Mouse (Mus musculus): ENCODE data around the gene Cmya5.
"Not testable (repeated sequence)": the region's sequence is repeated elsewhere in the genome, so short reads cannot be mapped to it uniquely, and the experiment has no call there.

Cmya5 gene

DNA sequence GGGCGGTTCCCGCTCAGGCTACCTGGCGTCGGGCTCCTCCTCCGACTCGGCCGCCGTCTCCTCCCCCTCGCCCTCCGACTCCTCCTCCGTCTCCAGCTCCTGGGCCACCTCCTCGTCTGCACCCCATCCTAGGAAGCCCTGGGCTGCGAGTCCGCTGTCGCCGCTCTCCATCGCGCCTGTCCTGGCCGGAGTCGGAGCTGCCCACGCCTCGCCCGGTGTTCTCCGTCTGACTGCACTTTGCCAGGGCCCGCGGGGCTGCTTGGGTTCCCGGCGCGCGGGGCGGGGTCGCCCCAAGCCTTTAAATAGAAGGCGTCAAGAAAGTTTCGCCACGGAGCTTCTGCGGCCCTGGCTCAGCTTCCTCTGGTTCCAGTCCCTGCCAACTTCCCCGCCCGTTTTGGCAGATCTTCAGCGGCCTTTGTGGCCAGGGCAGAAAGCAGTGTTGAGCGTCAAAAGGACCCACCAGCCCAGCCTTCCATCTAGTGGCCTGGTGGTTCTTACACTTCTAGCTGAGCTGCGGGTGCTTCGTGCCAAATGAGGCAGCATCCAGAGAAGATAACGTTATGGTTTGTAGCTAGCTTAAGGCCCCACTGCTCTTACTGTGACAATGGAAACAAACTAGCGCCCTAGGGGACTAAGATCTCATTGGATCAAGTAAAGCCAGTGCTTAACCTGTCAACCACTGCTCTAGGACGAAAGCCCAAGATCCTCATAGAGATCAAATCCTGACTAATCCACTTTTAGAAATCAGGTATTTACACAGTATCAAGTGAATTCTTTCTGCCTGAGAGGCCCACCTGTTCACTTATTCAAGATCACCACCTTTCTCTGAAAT lies at the start of gene Cmya5:
TSS of gene Cmya5 (minus strand) at position 389 of the 832 bp plus-strand sequence.
- DNase-seq (ENCODE audit: low spot score) = peak; percentile 31

DNA sequence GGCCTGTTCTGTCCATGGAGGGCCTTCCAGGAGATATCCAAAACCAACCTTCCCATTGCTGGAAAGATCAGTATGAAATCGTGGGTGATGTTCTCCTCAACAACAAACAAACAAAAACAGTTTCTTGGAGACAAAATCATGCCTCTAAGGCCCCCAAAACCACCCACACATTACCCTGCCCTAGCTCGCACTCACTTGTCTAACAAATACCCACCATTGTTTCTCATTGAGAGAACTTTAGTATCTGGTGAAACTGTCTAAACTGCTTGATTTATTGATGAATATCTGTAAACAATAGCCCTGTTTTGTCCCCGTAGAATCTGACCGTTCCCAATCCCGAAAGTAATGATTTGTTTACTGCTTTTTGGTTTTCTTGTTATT lies 48.1 kb upstream of the Cmya5 start:
- no peak for DNase-seq (ENCODE audit: low spot score)

DNA sequence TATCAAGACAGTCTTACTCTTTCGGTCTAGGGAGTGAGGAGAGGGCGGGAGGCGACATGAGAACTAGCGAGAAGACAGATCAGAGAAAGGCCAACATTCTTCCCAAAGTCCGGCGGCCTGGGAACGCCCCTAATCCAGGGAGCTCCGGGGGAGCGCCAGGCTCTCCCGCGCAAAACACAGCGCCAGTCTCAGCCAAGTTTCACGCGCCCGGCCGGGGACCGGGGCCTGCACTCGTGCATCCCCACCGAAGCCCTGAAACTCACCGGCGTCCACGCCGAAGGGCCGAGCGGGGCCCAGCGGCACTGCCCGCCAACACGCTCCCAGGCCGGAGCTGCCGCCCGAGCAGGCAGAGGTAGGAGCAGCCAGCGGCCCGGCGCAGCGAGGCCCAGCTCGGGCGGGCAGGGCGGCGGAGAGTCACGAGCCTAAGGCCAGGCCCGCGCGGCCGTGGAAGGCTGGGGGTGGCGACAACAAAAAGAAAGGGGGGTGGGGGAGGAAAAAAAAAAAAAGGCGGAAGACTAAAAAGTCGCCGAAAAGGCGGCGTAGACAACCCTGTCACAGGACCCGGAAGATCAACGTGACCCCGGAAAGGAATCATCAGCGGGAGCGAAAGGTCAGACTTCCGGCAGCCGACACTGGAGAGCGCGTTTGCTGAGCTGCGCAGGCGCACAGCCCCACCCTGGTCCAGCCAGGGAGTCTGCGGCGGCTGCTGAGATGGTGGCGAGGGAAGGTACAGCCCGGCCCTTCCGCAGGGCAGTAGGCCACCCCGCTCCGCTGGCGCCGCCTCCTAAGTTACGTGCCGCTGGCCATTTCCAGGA lies 47.5 kb upstream of the Cmya5 start, which contains the start of gene Tent2:
TSS of gene Tent2 (minus strand) at position 555 of the 815 bp plus-strand sequence.
- DNase-seq (ENCODE audit: low spot score) = peak; percentile 93

DNA sequence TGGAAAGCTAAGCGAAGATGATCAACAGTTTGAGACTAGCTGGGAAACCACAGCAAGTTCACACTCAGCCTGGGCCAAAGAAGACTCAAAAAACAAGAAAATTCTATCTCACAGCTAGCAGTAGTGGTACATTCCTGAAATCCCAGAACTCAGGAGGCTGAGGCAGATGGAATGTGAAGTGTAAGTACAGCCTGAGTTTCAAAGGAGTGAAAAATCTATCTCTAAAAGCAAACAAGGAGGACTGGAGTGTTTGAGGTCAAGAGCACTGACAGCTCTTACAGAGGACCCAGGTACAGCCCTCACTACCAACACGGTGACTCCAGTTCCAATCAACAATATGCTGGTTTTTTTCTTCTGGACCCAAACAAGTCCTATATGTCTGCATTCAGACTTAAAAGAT lies 44.9 kb upstream of the Cmya5 start:
- DNase-seq (ENCODE audit: low spot score) = no peak

DNA sequence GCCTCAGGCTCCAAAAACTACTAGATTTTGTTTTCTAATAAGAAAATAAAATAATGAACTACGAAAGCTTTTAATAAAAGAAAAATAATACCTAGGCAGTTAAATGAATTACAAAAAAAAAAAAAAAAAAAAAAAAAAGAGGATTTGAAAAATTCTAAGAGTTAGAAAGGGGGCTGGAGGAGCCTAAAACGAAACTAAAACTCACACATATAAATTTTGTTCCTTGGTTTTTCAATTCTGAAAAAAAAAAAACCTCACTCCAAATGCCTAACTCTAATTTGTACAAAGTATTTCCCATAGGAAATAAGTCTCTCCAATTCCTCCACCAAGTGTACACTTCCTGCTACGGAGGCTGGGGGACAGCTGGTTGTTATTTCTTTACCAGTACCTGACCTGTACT lies 44.2 kb upstream of the Cmya5 start:
- DNase-seq (ENCODE audit: low spot score) = no peak

DNA sequence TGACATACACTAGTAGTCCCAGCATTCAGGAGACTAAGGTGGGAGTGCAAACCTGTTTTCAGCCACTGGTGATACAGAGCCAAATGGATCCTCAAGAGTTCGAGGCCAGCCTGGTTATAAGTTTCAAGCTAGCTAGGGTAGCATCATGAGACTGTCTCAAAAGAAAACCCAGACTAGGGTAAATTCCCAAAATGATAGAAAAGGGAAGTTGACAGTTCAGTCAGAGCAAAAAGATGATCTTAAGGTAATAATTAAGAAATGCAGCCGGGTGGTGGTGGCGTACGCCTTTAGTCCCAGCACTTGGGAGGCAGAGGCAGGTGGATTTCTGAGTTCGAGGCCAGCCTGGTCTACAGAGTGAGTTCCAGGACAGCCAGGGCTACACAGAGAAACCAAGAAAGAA lies 43.3 kb upstream of the Cmya5 start:
- DNase-seq (ENCODE audit: low spot score) = not testable (repeated sequence)

DNA sequence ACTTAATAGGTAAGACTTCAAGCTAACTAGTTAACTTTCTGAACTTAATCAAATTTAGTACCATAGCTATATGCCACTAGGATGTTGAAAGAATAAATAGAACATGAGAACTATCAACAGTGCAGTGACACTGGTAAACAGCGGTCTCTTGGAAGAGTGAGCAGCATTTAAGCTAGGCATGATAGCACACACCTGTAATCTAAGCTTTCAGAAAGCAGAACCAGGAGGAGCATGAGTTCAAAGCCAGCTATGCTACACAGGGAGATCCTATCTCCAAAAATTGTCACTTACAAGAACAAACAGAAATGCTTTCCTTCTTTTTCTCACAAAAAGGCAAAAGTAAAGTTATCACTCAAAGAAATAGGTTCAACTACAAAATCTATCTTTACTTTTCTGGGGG lies 35.8 kb upstream of the Cmya5 start:
- no peak for DNase-seq (ENCODE audit: low spot score)

DNA sequence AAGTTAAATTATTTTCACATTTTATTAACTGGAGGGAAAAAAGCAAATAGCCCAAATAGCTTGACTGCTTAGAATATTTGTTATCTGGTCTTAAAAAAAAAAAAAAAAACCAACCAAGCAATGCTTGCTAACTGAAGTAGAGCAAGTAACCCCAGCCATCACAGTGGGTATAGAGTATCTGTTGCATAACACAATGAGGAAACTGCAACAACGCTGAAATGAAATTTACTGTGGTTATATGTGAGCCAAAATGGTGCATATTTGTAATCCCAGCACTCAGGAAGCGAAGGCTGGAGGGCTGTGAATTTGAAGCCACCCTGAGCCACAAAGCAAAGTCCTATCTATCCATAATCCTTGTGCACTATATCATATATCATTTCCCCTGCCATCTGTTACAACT lies 35.0 kb upstream of the Cmya5 start:
- no peak for DNase-seq (ENCODE audit: low spot score)

DNA sequence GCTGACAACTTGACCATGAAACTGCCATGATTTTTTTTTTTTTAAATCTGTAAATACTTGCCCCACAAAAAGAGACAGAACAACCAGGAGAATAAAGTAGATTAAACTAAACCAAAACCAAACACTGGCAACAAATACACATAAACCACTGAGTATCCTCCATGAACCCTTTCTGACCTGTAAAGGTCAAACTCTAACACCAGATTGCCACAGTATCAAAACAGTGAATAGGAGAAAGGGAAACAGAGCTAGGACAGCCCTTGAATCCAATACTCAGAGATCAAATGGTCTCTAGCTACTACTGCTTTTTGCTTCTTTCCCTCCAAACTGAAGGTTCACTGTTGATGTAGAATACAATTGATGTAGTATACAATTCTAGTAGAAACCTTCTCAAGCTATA lies 33.0 kb upstream of the Cmya5 start:
- no peak for DNase-seq (ENCODE audit: low spot score)

DNA sequence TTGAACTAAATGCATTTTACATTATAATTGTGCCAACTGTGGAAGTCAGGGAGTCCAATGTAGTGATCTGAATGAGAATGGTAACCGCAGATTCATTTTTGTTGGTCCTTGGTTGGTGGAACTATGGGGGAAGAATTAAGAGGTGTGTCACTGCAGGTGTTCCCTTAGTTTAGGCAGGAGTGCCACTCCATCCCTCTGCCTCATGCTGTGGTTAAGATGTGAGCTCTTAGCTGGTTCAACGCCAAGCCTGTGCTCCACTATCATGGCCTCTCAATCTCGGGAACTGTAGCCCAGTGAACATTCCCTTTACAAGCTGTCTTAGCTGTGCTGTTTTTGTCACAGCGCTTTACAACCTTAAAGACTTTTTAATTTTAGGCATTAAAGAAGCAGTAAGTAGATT lies 18.8 kb upstream of the Cmya5 start:
- DNase-seq (ENCODE audit: low spot score) = no peak

DNA sequence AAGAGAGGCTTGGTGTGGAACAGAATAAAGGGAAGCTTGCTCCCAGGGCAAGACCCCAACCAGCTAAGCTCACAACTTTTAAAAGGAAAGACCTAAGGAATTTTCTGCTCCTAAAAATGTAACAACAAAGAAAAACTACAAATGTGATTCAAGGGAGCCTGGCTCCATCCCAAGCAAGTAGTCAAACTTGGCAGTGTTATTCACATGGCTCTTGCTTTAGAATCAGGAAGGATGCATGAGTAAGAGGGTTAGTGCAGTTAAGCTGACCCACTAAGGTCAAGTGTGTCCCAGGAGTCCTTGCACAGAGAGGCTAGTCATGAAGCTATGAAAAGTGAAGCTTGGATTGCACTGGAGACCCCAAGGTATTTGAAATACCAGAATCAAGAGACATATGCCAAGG lies 17.9 kb upstream of the Cmya5 start:
- DNase-seq (ENCODE audit: low spot score) = no peak

DNA sequence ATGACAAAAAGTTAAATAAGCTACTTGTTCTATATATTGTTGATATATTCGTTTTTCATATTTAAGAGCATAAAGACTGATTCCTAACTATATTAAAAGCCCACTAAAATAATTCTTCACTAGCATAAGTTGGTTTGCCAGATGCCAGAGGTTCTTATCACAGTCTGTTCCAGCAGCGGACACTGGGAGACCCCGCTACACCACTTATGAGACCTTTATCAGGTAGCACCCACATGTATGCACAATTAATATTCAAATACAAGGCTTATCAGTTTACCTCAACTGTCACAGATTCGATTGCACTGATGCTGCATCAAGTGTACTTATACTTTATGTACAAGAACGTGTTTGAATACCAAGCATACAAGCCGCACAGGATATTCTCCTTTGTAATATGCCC lies 13.7 kb upstream of the Cmya5 start:
- DNase-seq (ENCODE audit: low spot score) = no peak

DNA sequence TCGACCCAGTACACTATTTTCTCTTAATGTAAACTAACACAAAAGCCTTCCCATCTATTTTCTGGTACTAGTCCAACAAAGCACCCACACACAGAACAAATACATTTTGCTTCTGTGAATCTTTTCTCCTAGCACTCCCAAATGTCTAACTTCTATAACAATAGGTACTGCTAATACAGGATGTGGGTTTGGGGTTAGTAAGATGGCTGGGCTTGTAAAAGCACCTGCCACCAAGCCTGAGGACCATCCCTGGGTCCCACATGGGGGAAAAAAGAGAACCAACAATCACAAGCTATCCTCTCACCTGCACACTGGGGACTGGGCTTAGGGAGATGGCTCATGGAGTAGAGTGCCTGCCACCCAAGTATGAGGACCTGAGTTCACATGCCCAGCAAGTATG lies 8.8 kb upstream of the Cmya5 start:
- no peak for DNase-seq (ENCODE audit: low spot score)

DNA sequence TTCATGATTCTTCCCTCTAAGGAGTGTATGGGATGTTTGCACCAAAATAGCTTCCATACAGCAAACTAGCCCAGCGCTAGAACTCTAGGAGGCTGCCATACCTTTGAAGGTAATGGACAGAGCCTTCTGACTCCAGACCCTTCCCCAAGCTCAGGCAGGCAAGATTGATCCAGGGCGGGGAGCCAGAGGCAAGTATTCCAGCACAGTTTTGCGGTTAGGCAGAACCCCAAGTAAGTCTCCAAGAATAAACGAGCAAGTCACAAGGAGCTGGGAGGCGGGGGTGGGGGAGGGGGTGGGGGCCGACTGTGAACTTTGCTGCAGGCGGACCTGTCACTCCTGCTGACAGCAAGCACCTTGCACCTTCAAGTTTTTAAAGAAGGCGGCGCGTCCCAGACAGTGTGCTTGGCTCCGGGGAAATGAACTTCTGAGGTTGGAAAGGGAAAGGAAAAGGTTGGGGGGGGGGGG lies 673 bp downstream of the Cmya5 start:
- no peak for DNase-seq (ENCODE audit: low spot score)

DNA sequence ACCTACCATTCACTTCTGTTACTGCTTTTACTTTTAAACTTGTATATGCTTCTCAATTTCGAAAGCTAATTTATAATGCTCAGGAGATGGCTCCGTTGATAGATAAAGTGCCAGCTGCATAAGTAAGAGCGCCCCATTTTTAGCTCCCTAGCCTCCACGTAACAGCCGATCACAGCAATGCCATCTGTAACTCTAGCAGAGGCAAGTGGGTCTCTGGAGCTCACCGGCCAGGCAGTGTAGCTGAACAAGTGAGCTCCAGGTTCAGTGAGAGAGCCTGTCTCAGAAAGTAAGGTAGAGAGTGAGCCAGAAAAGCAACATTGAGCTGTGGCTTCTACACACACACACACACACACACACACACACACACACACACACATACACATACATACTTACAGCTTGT lies 3.3 kb downstream of the Cmya5 start:
- no peak for DNase-seq (ENCODE audit: low spot score)

DNA sequence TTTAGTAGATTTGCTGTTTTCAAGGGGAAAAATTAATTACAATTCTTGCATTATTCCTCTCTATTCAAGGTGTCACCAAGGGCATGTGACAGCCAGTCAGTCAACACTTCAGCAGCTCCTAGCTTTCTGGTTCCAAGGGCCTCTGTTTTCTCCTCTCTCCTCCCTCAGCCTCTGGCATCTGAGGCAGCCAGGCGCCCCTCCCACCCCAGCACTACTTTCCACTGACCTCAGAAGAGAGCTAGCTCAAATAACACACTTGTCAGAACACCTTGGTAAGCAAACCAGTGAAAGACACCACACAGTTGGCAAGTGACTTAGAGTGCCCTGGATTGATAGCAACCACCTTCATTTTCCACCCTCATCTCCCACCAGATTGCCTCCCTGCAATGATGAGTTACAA lies 6.5 kb downstream of the Cmya5 start:
- DNase-seq (ENCODE audit: low spot score) = no peak

DNA sequence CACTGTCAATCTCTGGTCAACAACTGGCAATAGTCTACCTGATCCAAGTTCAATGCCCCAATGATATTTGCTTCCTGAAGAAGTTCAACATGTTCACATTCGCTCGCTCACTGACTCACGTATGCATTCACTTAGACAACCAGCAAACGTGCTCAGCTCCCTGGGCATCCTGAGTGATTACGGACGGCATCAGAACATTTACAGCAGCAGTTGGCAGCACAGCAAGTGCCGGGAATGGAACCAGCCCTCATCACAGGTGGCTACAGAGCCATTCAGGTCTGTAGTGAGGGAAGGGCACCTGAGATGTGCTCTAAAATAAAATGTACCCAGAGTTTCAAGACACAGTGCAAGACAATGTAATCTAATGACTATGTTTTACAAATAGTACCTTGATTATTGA lies 7.4 kb downstream of the Cmya5 start:
- no peak for DNase-seq (ENCODE audit: low spot score)

DNA sequence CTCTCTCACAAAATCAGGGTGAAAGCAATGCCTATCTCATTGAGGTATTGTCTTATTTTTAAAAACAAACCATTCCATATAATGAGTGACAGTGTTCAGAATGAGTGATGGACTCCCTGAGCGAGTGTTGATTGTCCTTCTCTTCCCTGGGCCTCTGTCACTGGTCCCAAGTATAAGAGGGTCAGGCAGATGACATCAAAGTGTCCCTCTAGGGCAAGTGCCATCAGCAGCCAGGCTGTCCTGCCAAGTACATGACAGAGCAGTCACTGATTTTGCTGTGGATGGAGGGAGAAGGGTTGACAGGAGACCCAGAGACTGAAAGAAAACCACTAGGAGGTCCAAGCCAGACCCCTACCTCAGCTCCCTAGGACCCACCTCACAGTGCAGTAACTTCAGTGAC lies 8.3 kb downstream of the Cmya5 start:
- no peak for DNase-seq (ENCODE audit: low spot score)

DNA sequence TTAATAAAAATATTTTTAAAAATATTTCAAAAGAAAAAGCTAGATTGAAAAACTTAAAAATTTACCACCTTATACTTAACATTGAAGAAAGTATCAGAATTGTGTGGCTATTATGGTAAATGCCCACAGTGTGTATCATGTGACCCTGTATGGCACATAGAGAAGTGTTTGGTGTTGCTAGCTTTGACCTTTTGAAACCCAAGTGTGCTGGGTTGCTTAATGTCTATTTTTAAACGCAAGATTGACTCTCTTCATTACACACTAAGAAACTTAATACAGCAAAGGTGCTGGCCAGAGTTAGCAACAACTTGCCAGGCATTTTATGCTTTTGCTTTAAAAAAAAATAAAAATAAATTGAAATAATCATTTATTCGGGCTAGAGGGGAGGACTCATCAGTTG lies 9.0 kb downstream of the Cmya5 start:
- DNase-seq (ENCODE audit: low spot score) = no peak

DNA sequence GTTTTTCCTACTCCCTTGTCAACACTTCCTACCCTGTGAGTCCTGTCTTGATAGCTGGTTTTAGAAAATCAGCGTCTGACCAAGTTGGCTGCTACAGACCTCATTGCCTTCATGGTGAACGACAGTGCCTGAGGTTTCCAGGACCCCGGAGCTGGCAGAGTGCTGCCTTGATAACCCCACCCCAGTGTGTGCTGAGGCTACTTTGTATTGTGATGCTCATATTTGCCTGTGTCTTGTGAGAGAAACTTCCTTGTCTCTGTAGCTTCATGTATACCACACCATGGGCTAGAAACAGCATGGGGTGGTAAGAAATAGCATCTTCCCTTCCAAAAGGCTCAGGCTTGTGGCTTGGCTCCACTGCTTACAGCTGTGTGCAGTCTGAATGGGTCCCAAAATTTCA lies 13.8 kb downstream of the Cmya5 start:
- no peak for DNase-seq (ENCODE audit: low spot score)

DNA sequence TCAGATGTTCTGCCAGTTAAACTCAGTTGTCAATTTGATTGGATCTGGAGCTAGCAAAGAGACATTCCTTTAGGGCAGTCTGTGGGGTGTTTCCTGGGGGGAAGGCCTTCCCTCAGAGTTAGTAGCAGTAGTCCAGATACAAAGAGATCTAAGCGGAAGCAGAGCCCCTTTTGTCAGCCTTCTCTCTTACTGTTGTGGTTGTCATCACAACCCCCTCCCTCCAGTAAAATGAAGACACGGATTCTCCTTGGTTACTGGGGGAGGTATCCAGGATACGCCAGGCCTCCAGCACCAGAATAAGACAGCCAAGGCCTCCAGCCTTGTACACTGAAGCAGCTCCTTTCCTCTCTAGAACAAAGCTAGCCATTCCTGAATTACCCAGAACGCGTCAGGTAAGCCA lies 15.6 kb downstream of the Cmya5 start:
- no peak for DNase-seq (ENCODE audit: low spot score)

DNA sequence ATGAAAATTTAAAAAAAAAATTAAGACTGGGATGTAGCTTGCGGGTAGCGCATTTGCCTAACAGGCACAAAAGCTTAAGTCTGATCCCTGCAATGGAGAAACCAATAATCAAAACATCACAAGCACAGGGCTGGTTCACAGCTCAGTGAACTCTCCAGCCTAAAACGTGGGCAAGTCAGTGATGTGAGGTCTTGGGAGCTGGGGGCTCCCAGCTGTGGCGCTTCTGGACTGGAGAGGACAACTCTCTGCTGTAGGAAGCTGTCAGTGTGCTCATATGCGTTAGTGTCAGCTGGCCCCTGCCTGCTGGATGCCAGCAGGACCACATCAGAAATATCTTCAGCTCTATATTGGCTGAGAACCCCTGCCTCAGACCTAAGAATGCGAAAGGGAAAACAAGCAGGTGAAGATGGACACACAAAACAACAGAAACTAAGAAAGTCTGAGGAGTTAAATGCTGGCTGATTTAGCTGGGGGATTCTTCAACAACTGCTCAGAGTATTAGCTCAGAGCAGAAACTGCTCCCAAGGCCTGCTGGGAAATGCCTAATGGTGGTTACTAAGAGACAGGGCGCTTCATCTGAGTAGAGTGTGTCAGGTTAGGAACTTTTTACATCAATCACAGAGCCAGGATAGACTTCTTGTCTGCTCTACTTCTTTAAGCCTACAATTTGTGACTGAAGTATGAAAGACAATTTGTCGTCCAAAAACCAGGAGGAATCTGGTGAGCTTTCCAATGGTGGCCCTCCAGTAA lies 16.2 kb downstream of the Cmya5 start:
- DNase-seq (ENCODE audit: low spot score) = no peak

DNA sequence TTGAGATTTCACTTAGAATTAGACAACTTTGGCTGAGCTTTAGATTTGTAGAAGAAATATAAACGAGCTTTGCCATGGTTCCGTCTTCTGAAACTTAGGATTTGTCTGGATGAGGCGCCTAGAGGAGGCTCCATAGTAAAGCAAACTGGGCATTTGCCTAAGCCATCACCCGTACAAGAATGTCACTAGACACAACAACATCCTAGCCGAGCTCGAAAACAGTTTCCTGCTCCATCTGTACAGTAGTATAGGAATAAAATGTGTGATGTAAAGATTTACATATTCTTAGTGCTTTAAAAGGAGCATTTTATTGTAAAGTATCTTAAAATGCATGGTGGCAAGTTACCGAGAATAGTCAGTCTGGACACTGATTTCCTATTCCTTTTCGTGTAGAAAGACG lies 22.2 kb downstream of the Cmya5 start:
- no peak for DNase-seq (ENCODE audit: low spot score)
